Mouse (Mus musculus) stomach, postnatal 0 days (tissue): ENCODE measurements around the gene Hdac4.

ENCODE experiments used
- CTCF ChIP-seq: IDR thresholded peaks from 2 replicates; pipeline ENCODE4 v1.5.1; 2016; ENCODE audit warnings: antibody characterized with exemption, low read depth, mild to moderate bottlenecking, moderate library complexity
- EP300 ChIP-seq: optimal IDR thresholded peaks from 2 replicates; pipeline ENCODE3; 2016; ENCODE audit warnings: antibody characterized with exemption

DNA sequence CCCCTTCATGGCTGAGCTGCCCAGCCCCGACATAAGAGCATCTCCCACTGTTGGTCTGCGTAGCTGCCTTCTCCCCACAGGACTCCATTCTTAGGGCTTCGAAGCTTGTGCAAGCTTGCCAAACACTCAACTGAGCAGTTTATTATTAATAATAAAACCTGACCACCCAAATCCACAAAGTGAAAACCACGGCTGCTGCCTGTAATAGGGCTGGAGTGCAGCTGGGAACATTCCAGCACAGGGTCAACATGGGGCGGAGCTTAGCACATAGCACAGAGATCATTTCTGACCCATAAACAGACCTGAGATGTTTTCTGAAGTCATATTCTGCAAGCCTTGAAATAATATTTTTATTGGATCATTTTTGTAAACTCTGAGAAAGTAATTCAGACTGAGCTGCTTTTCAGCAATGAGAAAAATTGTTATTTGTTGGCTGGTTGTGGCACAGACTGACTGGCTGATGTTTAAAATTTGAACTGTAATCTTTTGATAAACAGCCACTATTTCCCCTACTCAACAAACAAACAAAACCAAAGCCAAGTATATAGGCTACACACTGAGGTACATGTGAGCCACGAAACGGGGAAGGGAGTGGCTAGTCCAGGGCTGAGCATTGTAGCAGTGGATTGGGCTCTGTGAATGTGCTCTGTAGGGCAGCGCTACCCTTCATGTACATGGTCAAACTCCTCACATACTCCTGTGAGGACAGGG, 190.4 kb downstream of the Hdac4 start:
- TF ChIP-seq CTCF (no peak), EP300 (no peak)
